Mouse (Mus musculus): Measurements from ENCODE around the gene 2310030G06Rik.

2310030G06Rik gene

GRCm38 (mm10) chr9:50742261-50742660 lies 4.1 kb downstream of the 2310030G06Rik start:
- DNase-seq (ENCODE audit: low read depth, low spot score) = no peak

DNA sequence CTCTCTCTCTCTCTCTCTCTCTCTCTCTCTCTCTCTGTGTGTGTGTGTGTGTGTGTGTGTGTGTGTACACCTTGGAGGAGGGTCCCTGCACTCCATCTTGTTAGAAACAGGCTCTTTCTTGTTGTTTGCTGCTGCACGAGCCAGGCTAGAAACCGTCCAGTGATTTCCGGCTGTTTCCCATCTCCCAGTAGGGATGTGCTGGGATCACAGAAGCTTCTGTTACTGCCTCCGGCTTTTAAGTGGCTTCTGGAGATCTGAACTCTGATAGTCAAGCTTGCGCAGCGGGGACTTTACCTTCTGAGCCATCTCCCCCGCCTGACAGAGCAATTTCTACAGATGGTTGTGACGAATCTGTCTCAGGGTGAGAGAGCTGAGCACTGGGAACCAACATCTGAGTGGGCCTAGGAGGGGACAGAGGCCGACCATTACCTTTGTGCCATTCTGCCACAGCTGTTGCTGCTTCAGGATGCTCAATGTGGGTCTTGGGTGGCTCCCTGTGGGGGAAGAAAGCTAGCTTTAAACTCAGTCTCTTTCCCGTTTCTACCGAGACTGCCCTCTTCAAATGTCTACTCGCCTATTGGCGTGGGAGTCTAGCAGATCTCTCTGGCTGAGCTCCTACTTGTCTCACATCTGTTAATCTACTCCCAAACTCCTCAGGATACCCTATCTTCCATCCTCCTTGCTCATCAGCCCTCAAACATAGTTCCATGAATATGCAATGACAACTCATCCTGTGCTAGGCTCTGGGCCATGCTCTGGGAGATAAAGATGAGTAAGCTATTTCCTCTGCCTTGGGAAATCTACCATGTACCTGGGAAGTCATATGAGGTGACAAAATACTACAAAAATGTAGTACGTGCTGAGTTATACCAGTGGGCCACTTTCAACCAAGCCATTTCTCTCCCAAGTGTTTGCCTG lies 5.2 kb downstream of the 2310030G06Rik start:
- DNase-seq (ENCODE audit: low read depth, low spot score) = no peak

- peak; percentile 87 for DNase-seq (ENCODE audit: low read depth, low spot score)
Observed at GRCm38 (mm10) chr9:50738914-50739870, 7.1 kb downstream of the 2310030G06Rik start, which contains the start of gene Dixdc1. Dixdc1 (minus strand) TSS chr9:50739517.

DNA sequence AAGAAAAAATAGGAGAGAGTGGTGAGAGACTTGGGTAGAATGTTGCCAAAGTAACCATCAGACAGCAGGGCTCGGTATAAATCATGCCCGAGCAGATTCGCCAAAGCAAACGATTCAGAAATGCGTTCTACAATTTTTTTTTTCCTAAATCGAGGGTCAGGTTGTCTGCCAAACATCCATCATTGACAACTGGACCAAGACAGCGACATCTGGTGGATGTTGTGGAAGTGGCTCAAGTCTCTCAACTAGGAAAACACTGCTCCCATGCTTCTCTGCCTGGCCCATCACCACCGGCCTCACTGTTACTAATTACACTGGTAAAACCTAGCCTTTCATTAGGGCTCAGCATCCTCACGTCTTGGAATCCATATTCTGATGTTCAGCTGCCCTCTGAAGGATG lies 11.3 kb downstream of the 2310030G06Rik start:
- no peak for DNase-seq (ENCODE audit: low read depth, low spot score)

DNA sequence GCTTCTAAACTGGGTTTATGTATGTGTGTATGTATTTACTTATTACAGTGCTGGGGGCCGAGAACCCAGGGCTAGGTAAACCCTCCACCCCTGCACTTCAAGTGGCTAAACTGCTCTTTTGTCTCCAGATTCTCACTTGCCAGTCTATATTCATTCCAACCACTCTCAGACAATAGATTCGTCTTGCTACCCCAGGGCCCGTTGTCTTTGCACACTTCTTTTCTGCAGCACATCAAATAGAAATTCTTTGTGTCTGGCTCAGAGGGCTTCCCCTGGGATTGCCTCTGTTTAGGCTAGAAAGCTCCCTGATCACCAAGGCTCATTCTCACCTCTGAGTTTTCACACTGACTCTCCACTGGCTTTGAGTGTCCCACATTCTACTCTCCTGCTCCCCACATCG lies 13.8 kb downstream of the 2310030G06Rik start:
- no peak for DNase-seq (ENCODE audit: low read depth, low spot score)

DNA sequence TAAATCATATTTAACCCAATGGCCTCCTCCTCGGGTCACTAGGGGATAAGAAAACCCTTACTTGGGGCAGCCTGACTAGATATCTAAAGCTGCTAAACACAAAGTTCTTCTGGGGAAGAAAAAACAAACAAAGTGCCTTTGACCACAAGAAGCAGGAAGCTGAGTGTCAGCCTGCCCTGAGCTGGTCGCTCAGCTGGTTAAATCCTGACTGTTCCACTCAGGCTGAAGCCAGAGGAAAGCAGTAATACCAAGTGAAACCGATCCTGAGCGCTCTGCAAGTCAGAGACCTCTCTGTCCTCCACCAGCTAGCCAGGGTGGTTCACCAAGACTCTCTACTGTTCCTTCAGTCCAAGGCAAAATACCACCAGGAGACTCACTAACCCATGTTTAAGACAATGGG lies 16.7 kb downstream of the 2310030G06Rik start:
- DNase-seq (ENCODE audit: low read depth, low spot score) = no peak

GRCm38 (mm10) chr9:50727925-50728651 lies 18.2 kb downstream of the 2310030G06Rik start:
- peak; percentile 71 for DNase-seq (ENCODE audit: low read depth, low spot score)

DNA sequence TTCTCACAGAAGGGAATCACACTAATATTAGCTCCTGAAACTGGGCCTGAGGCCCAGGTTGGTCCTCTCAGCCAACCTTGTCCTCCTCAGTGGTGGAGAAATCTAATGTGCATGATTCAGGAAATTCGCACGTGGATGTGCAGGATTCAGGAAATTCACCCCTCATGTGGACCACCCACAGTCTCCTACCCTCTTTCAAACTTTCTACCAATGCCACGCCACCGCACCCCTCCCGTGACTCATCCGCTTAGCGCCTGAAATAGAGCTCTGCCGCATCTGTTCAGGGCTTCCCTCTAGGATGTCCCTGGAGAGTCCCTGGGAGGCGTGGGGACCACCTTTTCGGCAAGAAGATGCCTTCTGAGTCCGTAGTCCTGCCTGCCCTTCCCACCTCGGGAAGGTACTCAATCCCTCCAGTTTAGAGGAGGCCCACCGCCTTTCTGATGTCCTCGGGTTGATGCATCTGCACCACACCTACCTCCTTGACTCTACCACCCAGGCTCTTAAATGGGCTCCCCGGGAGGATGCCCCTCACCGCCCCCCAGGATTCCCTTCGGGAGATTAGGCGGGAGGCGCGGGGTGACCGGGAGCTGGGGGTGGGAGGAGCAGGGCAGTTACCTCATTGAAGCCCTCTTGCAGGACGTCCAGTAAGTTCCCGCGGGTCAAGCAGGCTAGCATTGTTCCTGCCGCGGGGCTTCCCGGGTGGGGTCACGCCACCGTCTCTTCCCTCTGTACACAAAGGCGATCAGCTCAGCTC lies 19.0 kb downstream of the 2310030G06Rik start:
- no peak for DNase-seq (ENCODE audit: low read depth, low spot score)

DNA sequence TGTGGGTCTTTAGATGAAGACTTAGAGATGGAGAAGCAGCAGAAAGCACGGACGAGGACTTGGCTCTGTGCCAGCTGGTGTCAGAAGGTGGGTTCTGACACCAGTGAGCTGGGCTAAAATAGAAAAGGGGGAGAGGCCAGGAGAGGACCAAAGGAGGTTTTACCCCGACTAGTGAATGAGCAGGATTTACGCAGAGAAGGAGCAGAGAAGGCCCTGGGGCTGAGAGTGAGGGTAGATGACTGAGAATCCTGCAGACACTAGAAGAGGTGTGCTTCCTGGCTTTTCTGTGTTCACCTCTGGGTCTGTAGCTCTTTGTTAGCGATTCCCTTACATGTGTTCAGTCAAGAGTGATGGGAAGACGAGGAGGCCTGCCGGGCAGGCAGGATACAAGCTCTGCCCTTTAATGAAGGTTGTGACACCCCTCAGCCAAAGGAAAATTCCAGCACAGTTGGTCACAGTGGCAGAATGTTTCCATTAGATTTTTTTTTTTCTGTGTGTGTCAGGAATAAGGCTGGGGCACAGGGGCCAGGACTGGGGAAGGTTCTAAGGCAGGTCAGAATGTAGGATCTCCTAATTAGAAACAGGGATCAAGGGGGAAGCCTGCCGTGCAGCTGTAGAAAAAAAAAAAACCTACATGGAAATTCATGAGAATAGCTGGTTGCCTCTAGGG lies 20.3 kb downstream of the 2310030G06Rik start:
- no peak for DNase-seq (ENCODE audit: low read depth, low spot score)

DNA sequence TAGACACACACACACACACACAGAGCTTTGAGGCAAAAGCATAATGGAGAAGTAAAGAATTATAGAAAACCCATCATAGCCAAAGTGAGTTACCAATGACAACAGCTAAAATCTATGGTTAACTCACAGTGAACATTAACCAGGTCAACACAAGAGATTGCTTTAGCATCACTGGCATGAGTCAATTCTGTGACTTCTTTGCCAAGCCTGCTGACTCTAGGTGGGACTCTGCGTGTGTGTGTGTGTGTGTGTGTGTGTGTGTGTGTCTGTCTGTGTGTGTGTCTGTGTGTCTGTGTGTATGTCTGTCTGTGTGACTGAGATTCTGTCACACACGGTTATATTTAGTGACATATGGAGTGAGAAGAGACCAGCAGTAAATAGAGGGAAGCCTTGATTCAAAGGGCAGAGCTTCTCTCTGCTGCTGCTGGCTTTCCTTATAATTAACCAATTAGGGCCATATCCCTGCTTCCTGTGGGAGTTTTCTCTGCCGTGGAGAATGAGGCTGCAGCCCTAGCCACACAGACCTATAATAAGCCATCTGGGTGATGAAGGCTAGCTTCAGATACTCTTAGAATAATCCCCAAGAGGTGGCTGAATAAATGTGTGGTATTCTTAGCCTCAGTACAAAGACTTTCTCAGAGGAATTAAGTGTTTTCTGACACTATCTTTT lies 21.5 kb downstream of the 2310030G06Rik start:
- DNase-seq (ENCODE audit: low read depth, low spot score) = no peak

- DNase-seq (ENCODE audit: low read depth, low spot score) = no peak
Observed at GRCm38 (mm10) chr9:50724147-50724546, 22.2 kb downstream of the 2310030G06Rik start.

DNA sequence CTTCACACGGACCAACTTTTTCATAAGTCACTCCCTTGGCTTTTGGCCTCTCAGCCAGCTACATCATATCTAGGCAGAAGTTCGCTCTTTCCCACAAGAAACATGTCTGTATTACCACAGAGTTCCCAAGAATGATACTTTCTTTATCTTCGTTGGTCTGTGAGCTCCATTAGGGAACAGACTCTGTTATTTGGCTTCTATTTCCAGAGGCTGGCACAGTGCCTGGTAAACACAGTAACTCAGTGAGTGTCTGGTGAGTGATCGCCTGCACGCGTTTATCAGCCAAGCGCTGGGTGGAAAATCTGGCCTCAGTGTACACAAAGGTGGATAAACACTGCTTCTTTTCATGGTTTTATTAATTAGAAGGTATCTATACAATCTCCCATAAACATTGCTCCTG lies 22.9 kb downstream of the 2310030G06Rik start:
- no peak for DNase-seq (ENCODE audit: low read depth, low spot score)

GRCm38 (mm10) chr9:50722451-50722911 lies 23.9 kb downstream of the 2310030G06Rik start:
- no peak for DNase-seq (ENCODE audit: low read depth, low spot score)

GRCm38 (mm10) chr9:50721061-50721460 lies 25.3 kb downstream of the 2310030G06Rik start:
- no peak for DNase-seq (ENCODE audit: low read depth, low spot score)

GRCm38 (mm10) chr9:50718878-50719277 lies 27.5 kb downstream of the 2310030G06Rik start:
- no peak for DNase-seq (ENCODE audit: low read depth, low spot score)

- DNase-seq (ENCODE audit: low read depth, low spot score) = no peak
Observed at GRCm38 (mm10) chr9:50714188-50714587, 32.1 kb downstream of the 2310030G06Rik start.

DNA sequence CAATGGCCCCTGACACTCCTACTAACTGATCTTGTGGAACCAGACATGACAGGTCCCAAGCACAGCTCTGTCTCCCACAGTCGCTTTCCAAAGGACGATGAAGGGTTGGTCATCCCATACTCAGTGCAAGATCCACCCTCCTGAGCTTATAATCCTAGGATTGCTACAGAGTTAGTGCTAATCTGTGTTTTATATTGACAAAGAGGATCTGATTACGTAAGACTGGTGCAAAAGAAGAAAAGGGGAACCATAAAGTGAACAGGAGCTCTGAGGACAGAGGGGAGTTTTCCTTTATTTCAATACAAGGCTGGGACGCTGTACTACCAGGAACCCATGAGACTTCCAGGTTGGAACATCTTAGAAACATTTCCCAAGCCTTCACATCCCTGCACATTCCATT lies 35.0 kb downstream of the 2310030G06Rik start:
- DNase-seq (ENCODE audit: low read depth, low spot score) = no peak

GRCm38 (mm10) chr9:50709108-50709507 lies 37.2 kb downstream of the 2310030G06Rik start:
- no peak for DNase-seq (ENCODE audit: low read depth, low spot score)

DNA sequence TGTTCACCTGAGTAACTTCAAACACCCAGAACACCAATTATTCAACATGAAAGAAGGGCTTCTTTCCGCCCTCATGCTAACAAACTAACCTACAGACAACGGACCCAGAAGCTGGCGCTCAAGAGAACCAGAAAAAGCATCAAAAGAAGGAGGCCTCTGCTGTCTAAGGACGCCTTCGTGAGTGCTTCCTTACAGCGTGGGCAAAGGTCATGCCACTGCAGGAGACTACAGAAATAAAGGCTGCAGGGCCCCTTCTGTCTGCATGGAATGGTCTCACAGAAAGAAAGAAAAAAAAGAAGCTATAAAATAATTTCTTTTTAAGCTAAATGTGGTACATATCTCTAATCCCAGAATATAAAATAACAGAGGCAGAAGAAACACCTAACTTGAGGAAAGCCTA lies 41.4 kb downstream of the 2310030G06Rik start:
- DNase-seq (ENCODE audit: low read depth, low spot score) = no peak

Data from embryo, embryonic 11.5 days (tissue).